Mouse (Mus musculus) kidney, postnatal 0 days (tissue): ENCODE data around the gene Ccdc12. TPM values are rescaled to one million over a fixed set of nuclear protein-coding genes. Genes with fewer than 3 reads are reported as not detected.

Experiments used
- ATAC-seq: fragments of 200-750 bp; cut with Nextera tagmentation; replicated peaks from 2 replicates; pipeline ENCODE4 v1.8.0; 2017; ENCODE audit warnings: low read depth, moderate number of reproducible peaks, moderate TSS enrichment, moderate library complexity; ENCODE audit not compliant: low FRiP score
- DNase-seq: peaks from one replicate; pipeline ENCODE4 v3.0.0-alpha.2; 2016; ENCODE audit warnings: low spot score
- H3K27ac ChIP-seq: fragments of 300-500 bp; sonication (generic); 2 replicates; pipeline ENCODE4 v1.5.1; 2014; ENCODE audit warnings: mild to moderate bottlenecking
- H3K27me3 ChIP-seq: fragments of 300-500 bp; sonication (generic); 2 replicates; pipeline ENCODE4 v1.6.1; 2014; ENCODE audit warnings: low read length, mixed read lengths; ENCODE audit not compliant: insufficient read depth
- H3K36me3 ChIP-seq: fragments of 300-500 bp; sonication (generic); 2 replicates; pipeline ENCODE4 v1.6.1; 2014; ENCODE audit warnings: low read length, mixed read lengths; ENCODE audit not compliant: insufficient read depth
- H3K4me1 ChIP-seq: fragments of 300-500 bp; sonication (generic); replicated peaks from 2 replicates; pipeline ENCODE4 v1.6.1; 2014; ENCODE audit warnings: antibody characterized with exemption, low read length, mixed read lengths; ENCODE audit not compliant: insufficient read depth
- H3K4me2 ChIP-seq: fragments of 300-500 bp; sonication (generic); 2 replicates; pipeline ENCODE4 v1.6.1; 2014; ENCODE audit warnings: mild to moderate bottlenecking, low read length, moderate library complexity, mixed read lengths
- H3K4me3 ChIP-seq: fragments of 300-500 bp; sonication (generic); replicated peaks from 2 replicates; pipeline ENCODE4 v1.5.1; 2014; ENCODE audit warnings: low read depth, low read length
- H3K9ac ChIP-seq: fragments of 300-500 bp; sonication (generic); 2 replicates; pipeline ENCODE4 v1.6.1; 2014; ENCODE audit warnings: low read depth, low read length
- H3K9me3 ChIP-seq: fragments of 300-500 bp; sonication (generic); replicated peaks from 2 replicates; pipeline ENCODE4 v1.6.1; 2016; ENCODE audit warnings: low read length, inconsistent platforms, mixed read lengths
- CTCF ChIP-seq: IDR thresholded peaks from 2 replicates; pipeline ENCODE4 v1.5.1; 2016; ENCODE audit warnings: antibody characterized with exemption, low read depth, mild to moderate bottlenecking, moderate library complexity
- WGBS: fragments of 180-500 bp; shearing (Covaris S2); extraction: QIAGEN DNeasy Blood & Tissue Kit; methylation state at CpG from one replicate; pipeline ENCODE4 v1.1.7; 2014; 5-methylcytosine and 5-hydroxymethylcytosine counted together
- polyA plus RNA-seq: library from polyadenylated mRNA; unstranded; fragments of >200 nt; fragmentation: Nextera tagmentation; extraction: Ambion mirVana; gene quantifications from 2 replicates; pipeline ENCODE4 v1.2.1, GENCODE M21; 2015

Gene Ccdc12
- polyA plus RNA-seq, 1 experiment from 2014 or later, result 154 TPM

GRCm38 (mm10) chr9:110734154-110734553, 77.9 kb downstream of the Ccdc12 start:
- Histone ChIP-seq H3K27ac (0 out of 2 replicates have a peak overlapping the region, but pooled peaks have one; percentile 1), H3K27me3 (no peaks in the 10 kb centered on the region), H3K4me3 (no peak overlapping the region), H3K36me3 (0 out of 2 replicates have a peak, but pooled peaks cover 7% of the 10 kb centered on the region), H3K4me2 (no peak overlapping the region), H3K9me3 (no peaks in the 10 kb centered on the region), H3K9ac (no peak overlapping the region), H3K4me1 (peaks cover 39% of the 10 kb centered on the region)
- DNase-seq (no peak), ATAC-seq (no peak)
- WGBS, result 73% methylated on average over 7 of the region's 7 CpGs
- TF ChIP-seq CTCF, result no peak

GRCm38 (mm10) chr9:110736362-110736761, 80.1 kb downstream of the Ccdc12 start:
- Histone ChIP-seq H3K4me1 (peaks cover 43% of the 10 kb centered on the region), H3K9ac (no peak overlapping the region), H3K4me3 (no peak overlapping the region), H3K27me3 (no peaks in the 10 kb centered on the region), H3K9me3 (no peaks in the 10 kb centered on the region), H3K27ac (peak overlapping the region; percentile 78), H3K4me2 (0 out of 2 replicates have a peak overlapping the region, but pooled peaks have one; percentile 3), H3K36me3 (no peaks in the 10 kb centered on the region)
- TF ChIP-seq CTCF, result no peak
- WGBS, result 32% methylated on average over 9 of the region's 9 CpGs
- ATAC-seq, result no peak
- no peak for DNase-seq

- H3K4me1 ChIP-seq, result peaks cover 34% of the 10 kb centered on the region
- no peaks in the 10 kb centered on the region for H3K9me3 ChIP-seq
- H3K4me2 ChIP-seq, result no peak overlapping the region
- no peak for DNase-seq
- H3K27me3 ChIP-seq, result no peaks in the 10 kb centered on the region
- H3K27ac ChIP-seq, result no peak overlapping the region
- no peaks in the 10 kb centered on the region for H3K36me3 ChIP-seq
- TF ChIP-seq CTCF, result peak; percentile 61
- WGBS, result 15% methylated on average over 1 of the region's 1 CpGs
- H3K9ac ChIP-seq, result no peak overlapping the region
- H3K4me3 ChIP-seq, result no peak overlapping the region
- ATAC-seq, result no peak
Measured at GRCm38 (mm10) chr9:110738054-110738453, 81.8 kb downstream of the Ccdc12 start.

GRCm38 (mm10) chr9:110739961-110740360, 83.7 kb downstream of the Ccdc12 start:
- Histone ChIP-seq H3K27me3 (no peaks in the 10 kb centered on the region), H3K4me3 (no peak overlapping the region), H3K36me3 (no peaks in the 10 kb centered on the region), H3K27ac (no peak overlapping the region), H3K4me2 (0 out of 2 replicates have a peak overlapping the region, but pooled peaks have one; percentile 94), H3K9ac (no peak overlapping the region), H3K9me3 (no peaks in the 10 kb centered on the region), H3K4me1 (peaks cover 22% of the 10 kb centered on the region; the same call in 1 of the 2 replicates)
- TF ChIP-seq CTCF, result no peak
- ATAC-seq, result no peak
- DNase-seq, result no peak
- 88% methylated on average over 7 of the region's 7 CpGs for WGBS

- H3K27ac ChIP-seq, result peak within 1 kb of the TSS; percentile 91
- WGBS, result 4% methylated on average over 17 of the region's 17 CpGs
- DNase-seq (no peak), ATAC-seq (no peak)
- no peaks in the 10 kb centered on the region for H3K9me3 ChIP-seq
- H3K4me3 ChIP-seq, result peak within 1 kb of the TSS; percentile 77
- no peaks in the 10 kb centered on the region for H3K27me3 ChIP-seq
- peak within 1 kb of the TSS; percentile 89 for H3K9ac ChIP-seq
- peaks cover 24% of the 10 kb centered on the region for H3K4me1 ChIP-seq
- no peaks in the 10 kb centered on the region for H3K36me3 ChIP-seq
- no peak for TF ChIP-seq CTCF
- H3K4me2 ChIP-seq, result peak within 1 kb of the TSS; percentile 94
Measured at GRCm38 (mm10) chr9:110741711-110742294, 85.5 kb downstream of the Ccdc12 start, which contains the start of gene Myl3. Gene Myl3 (plus strand): TSS chr9:110741861.

- no peak for TF ChIP-seq CTCF
- Histone ChIP-seq H3K9ac (peak overlapping the region; percentile 89), H3K27me3 (no peaks in the 10 kb centered on the region), H3K9me3 (no peaks in the 10 kb centered on the region), H3K27ac (peak overlapping the region; percentile 91), H3K4me1 (peaks cover 27% of the 10 kb centered on the region), H3K4me2 (peak overlapping the region; percentile 94), H3K4me3 (peak overlapping the region; percentile 77), H3K36me3 (no peaks in the 10 kb centered on the region)
- peak; percentile 14 for ATAC-seq
- peak; percentile 56 for DNase-seq
- WGBS, result 1% methylated on average over 31 of the region's 71 CpGs
Measured at GRCm38 (mm10) chr9:110742295-110742950, 86.1 kb downstream of the Ccdc12 start.
